Comparison of ENCODE assay signal across 8 mouse cellular contexts in the genomic region with DNA sequence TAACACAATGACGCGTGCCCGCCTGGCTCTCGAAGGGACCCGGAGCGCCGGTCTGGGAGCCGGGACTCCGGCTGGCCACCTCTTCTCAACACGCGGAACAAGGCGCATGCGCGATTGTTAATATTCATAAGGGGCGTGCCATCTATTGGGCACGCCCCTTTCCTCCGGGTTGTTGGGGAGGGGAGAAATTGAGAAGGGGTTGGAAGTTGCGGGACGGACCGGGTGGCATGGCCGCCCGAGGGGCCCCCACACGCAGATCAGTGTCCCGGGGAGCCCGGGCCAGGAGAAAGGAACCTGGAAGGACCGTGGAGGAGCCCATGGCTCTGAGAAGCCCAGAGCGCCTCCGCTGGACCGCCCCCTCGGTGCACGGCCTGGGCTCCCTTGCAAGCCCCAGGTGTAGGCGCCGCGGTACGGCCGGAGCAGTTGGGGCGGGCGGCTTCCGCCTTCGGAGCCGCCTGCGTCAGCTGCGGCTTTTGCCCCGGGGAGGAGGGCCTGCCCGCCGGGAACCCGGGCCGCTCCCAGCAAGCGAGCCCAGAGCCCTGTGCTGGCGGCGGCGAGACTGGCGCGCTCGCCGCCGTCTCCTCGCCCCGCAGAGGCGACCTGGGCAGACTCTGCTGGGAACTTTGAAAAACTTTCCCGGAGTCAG. TPM values are rescaled to one million over a fixed set of nuclear protein-coding genes. Genes with fewer than 3 reads are reported as not detected.
DNase-seq lines count a peak whose midpoint lies in the region; TF ChIP-seq lines count a peak whose summit lies in the region.

No protein-coding gene starts in this region.

- H3K79me2 ChIP-seq in heart, adult 2 months (replicated peaks; ENCODE audit: control insufficient read depth, insufficient read depth, low read length), result no peaks in the 10 kb centered on the region

- H3K36me3 ChIP-seq in embryonic facial prominence, embryonic 10.5 days (replicated peaks), result no peaks in the 10 kb centered on the region
- no peaks in the 10 kb centered on the region for H3K36me3 ChIP-seq in heart, adult 2 months (ENCODE audit: control insufficient read depth, insufficient read depth, low read length)
- H3K36me3 ChIP-seq in midbrain, embryonic 10.5 days, result peaks cover 8% of the 10 kb centered on the region; the same call in 1 of the 2 replicates

- H3K9ac ChIP-seq in heart, adult 2 months (ENCODE audit: low read depth, low read length), result peak overlapping the region; percentile 90

- under 1% methylated on average over 61 of the region's 61 CpGs for WGBS in embryonic facial prominence, embryonic 10.5 days
- WGBS in heart, adult 2 months, result under 1% methylated on average over 60 of the region's 61 CpGs
- under 1% methylated on average over 61 of the region's 61 CpGs for WGBS in midbrain, embryonic 10.5 days

- H3K27ac ChIP-seq in embryonic facial prominence, embryonic 10.5 days (replicated peaks), result peak overlapping the region; percentile 97
- peak overlapping the region; percentile 98 for H3K27ac ChIP-seq in heart, adult 2 months
- peak overlapping the region; percentile 97 for H3K27ac ChIP-seq in midbrain, embryonic 10.5 days (replicated peaks)

- TF ChIP-seq POLR2A in heart, adult 2 months (IDR thresholded peaks at IDR 0.05; ENCODE audit: insufficient read depth, low read depth, low read length), result peak; percentile 97

- intact Hi-C loops in heart, adult 2 months (cut with DNase I), result loop anchor here (2.0 to 10.0 kb wide), 5 partner anchors 224 to 828 kb away; a partner anchor contains a TSS
- intact Hi-C loops in left cerebral cortex, postnatal 4 days (cut with DNase I), result loop anchor here (5.0 kb wide), 1 partner anchor 616 kb away; no protein-coding TSS in a partner anchor

- H3K9me3 ChIP-seq in embryonic facial prominence, embryonic 10.5 days, result no peaks in the 10 kb centered on the region
- no peaks in the 10 kb centered on the region for H3K9me3 ChIP-seq in midbrain, embryonic 10.5 days (replicated peaks)

- DNase-seq in adrenal gland, postnatal 25 days, result peak; percentile 93
- peak; percentile 94 for DNase-seq in embryonic facial prominence, embryonic 10.5 days (ENCODE audit: low spot score)
- peak; percentile 92 to 93 for DNase-seq in heart, adult 2 months
- DNase-seq in kidney, adult 18-20 months, result peak; percentile 94
- peak; percentile 92 for DNase-seq in left cerebral cortex, postnatal 4 days
- DNase-seq in midbrain, embryonic 10.5 days (ENCODE audit: low spot score), result peak; percentile 95
- peak; percentile 62 for DNase-seq in right cerebral cortex, postnatal 25 days
- DNase-seq in urinary bladder, postnatal 25 days (ENCODE audit: low spot score), result peak; percentile 96

- TF ChIP-seq EP300 in heart, adult 2 months (IDR thresholded peaks at IDR 0.05; ENCODE audit: insufficient read depth, low read depth, low read length), result no peak

- peak overlapping the region; percentile 82 for H3K4me3 ChIP-seq in embryonic facial prominence, embryonic 10.5 days
- H3K4me3 ChIP-seq in heart, adult 2 months, result peak overlapping the region; percentile 93
- H3K4me3 ChIP-seq in midbrain, embryonic 10.5 days, result peak overlapping the region; percentile 81

- H3K4me1 ChIP-seq in embryonic facial prominence, embryonic 10.5 days, result peaks cover 54% of the 10 kb centered on the region
- H3K4me1 ChIP-seq in heart, adult 2 months (ENCODE audit: control insufficient read depth, insufficient read depth, low read length), result peaks cover 6% of the 10 kb centered on the region
- peaks cover 46% of the 10 kb centered on the region for H3K4me1 ChIP-seq in midbrain, embryonic 10.5 days

- H3K27me3 ChIP-seq in embryonic facial prominence, embryonic 10.5 days (replicated peaks; ENCODE audit: low read depth, poor library complexity, severe bottlenecking), result peaks cover 16% of the 10 kb centered on the region
- no peaks in the 10 kb centered on the region for H3K27me3 ChIP-seq in heart, adult 2 months (ENCODE audit: control insufficient read depth, insufficient read depth, low read length)
- peaks cover 21% of the 10 kb centered on the region for H3K27me3 ChIP-seq in midbrain, embryonic 10.5 days (ENCODE audit: low read depth, poor library complexity, severe bottlenecking)

- no peak for TF ChIP-seq CTCF in heart, adult 2 months (IDR thresholded peaks at IDR 0.05)

RNA-seq across cellular contexts. Expression of a gene that starts 0.4 kb away (rescaled TPM):
- total RNA-seq in adrenal gland, postnatal 25 days (2021), result 12.1 and 14.9 TPM in 2 replicates
- polyA plus RNA-seq in embryonic facial prominence, embryonic 10.5 days (2016; fragmentation: Nextera tagmentation; extraction: Ambion mirVana), result 18.4 and 22.2 TPM in 2 replicates
- total RNA-seq in heart, adult 2 months (2021), result 10 to 100 TPM in 1 of 2 experiments, 1 to 10 TPM in 1; 8.3 to 10.4 TPM
- polyA plus RNA-seq in heart, adult 2 months (2012; rRNA removed), result 4.2 and 5.0 TPM in 2 replicates
- total RNA-seq in left cerebral cortex, postnatal 4 days (2021), result 1 to 10 TPM; 9.5 to 9.6 TPM
- polyA plus RNA-seq in midbrain, embryonic 10.5 days (2016; fragmentation: Nextera tagmentation; extraction: Ambion mirVana), result 38.9 and 42.4 TPM in 2 replicates

Comparison
In these comparisons a context has a peak if more than half of its experiments do, and no peak if none do; other contexts are left out.
1. Peak in every context shown above with its lines: DNase-seq, H3K4me3 ChIP-seq and H3K27ac ChIP-seq.